Mouse (Mus musculus) CD4-positive, CD25-positive, alpha-beta regulatory T cell, adult 4 months (primary cell): ENCODE results near the gene Krba1. TPM values are rescaled to one million over a fixed set of nuclear protein-coding genes. Genes with fewer than 3 reads are reported as not detected.

Experiments
- ATAC-seq: one replicate; pipeline ENCODE4 v1.8.0; 2017
- polyA plus RNA-seq, 2 experiments: library from polyadenylated mRNA; unstranded; fragments of 100-300 nt; shearing (Covaris generic); gene quantifications; one replicate each; pipeline ENCODE4 v1.2.1; 2017

The Krba1 gene
- polyA plus RNA-seq, 2 experiments from 2014 or later: 11.9 to 22.8 TPM

- no peak for ATAC-seq
Observed at GRCm38 (mm10) chr6:48452151-48452550, 56.8 kb downstream of the Krba1 start.

- no peak for ATAC-seq
Observed at GRCm38 (mm10) chr6:48452771-48453170, 57.4 kb downstream of the Krba1 start.

GRCm38 (mm10) chr6:48464966-48465679 is 69.7 kb downstream of the Krba1 start:
- no peak for ATAC-seq

DNA sequence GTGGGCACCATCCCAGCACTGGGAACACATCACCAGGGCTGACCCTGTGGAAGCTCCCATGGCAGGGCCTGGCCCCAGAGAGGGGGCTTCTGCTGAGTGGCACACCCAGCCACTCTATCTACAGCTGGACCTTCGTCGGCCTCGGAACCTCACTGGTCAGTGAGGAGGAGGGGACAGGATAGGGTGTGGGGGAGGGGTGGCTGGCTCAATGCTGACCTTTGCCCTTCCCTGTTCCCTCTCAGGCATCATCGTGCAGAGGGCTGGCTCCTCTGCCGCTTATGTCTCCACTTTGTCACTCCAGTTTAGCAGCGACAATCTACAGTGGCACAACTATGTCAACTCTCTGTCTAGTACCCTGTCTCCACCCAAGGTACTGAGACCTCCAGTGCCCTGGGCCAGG is 71.3 kb downstream of the Krba1 start:
- ATAC-seq: no peak

DNA sequence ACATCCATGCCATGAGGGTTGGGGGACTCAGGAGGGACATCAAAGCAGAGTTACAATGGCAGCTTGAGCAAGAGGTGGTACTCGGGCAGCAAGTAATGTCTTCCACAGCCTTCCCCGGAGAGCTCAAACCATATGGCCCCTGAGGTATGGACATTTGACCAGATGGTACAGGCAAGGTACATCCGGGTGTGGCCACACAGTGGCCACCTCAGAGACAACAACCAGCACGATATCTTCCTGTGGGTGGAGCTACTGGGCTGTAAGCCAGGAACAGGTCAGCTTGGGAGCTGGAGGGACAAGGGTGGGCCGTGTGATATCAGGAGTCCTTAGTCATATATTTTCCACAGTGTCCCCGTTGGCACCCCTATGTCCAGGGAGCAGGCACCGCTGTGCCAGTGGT is 72.1 kb downstream of the Krba1 start:
- ATAC-seq: no peak

Other genes starting within 250 kb of the Krba1 start
- gene Zfp467, start 50.2 kb downstream of the Krba1 start, polyA plus RNA-seq: 10 to 100 TPM; 11.4 to 12.6 TPM
- under 1 TPM; 0.20 to 0.73 TPM for gene Sspo, start 52.6 kb downstream of the Krba1 start, polyA plus RNA-seq
- not detected for gene Atp6v0e2, start 142.0 kb downstream of the Krba1 start, polyA plus RNA-seq
- gene Lrrc61, start 159.2 kb downstream of the Krba1 start, polyA plus RNA-seq: 10 to 100 TPM; 33.3 to 54.7 TPM
- gene Rarres2, start 177.2 kb downstream of the Krba1 start, polyA plus RNA-seq: under 1 TPM in 1 of 2 experiments, not detected in 1; 0.55 TPM
- gene Gm45021, start 194.0 kb downstream of the Krba1 start, polyA plus RNA-seq: not detected
- 1 to 10 TPM in 1 of 2 experiments, under 1 TPM in 1; 1.00 to 1.9 TPM for gene Repin1, start 198.3 kb downstream of the Krba1 start, polyA plus RNA-seq
- not detected for gene Gm44965, start 198.4 kb downstream of the Krba1 start, polyA plus RNA-seq
- gene Zfp775, start 206.5 kb downstream of the Krba1 start, polyA plus RNA-seq: 10 to 100 TPM in 1 of 2 experiments, 1 to 10 TPM in 1; 5.8 to 10.0 TPM
- gene AI854703, start 231.2 kb downstream of the Krba1 start, polyA plus RNA-seq: 1 to 10 TPM; 2.7 to 5.2 TPM